Mouse (Mus musculus) limb, embryonic 14.5 days (tissue): ENCODE measurements around the gene Dnpep. TPM values are rescaled to one million over a fixed set of nuclear protein-coding genes. Genes with fewer than 3 reads are reported as not detected.

ENCODE experiments used
- ATAC-seq: fragments of 200-750 bp; cut with Nextera tagmentation; 2 replicates; pipeline ENCODE4 v1.8.0; 2017; ENCODE audit warnings: low read depth, moderate number of reproducible peaks, moderate TSS enrichment; ENCODE audit not compliant: low FRiP score
- DNase-seq: peaks from one replicate; pipeline ENCODE4 v3.0.0-alpha.2; 2015; ENCODE audit warnings: low spot score
- H3K27ac ChIP-seq: fragments of 300-500 bp; sonication (generic); replicated peaks from 2 replicates; pipeline ENCODE4 v1.5.1; 2014; ENCODE audit warnings: low read depth, mild to moderate bottlenecking, low read length, moderate library complexity, mixed read lengths
- H3K27me3 ChIP-seq: fragments of 300-500 bp; sonication (generic); 2 replicates; pipeline ENCODE4 v1.6.1; 2014; ENCODE audit warnings: low read length, mixed read lengths; ENCODE audit not compliant: control insufficient read depth, insufficient read depth
- H3K36me3 ChIP-seq: fragments of 300-500 bp; sonication (generic); 2 replicates; pipeline ENCODE4 v1.6.1; 2014; ENCODE audit warnings: mild to moderate bottlenecking, low read length, moderate library complexity, mixed read lengths; ENCODE audit not compliant: control insufficient read depth, insufficient read depth
- H3K4me1 ChIP-seq: fragments of 300-500 bp; sonication (generic); 2 replicates; pipeline ENCODE4 v1.6.1; 2014; ENCODE audit warnings: antibody characterized with exemption, low read length, mixed read lengths; ENCODE audit not compliant: control insufficient read depth, insufficient read depth
- H3K4me2 ChIP-seq: fragments of 300-500 bp; sonication (generic); replicated peaks from 2 replicates; pipeline ENCODE4 v1.6.1; 2014; ENCODE audit warnings: low read depth, mild to moderate bottlenecking, low read length, moderate library complexity; ENCODE audit not compliant: severe bottlenecking
- H3K4me3 ChIP-seq: fragments of 300-500 bp; sonication (generic); replicated peaks from 2 replicates; pipeline ENCODE4 v1.5.1; 2014; ENCODE audit warnings: low read length
- H3K9ac ChIP-seq: fragments of 300-500 bp; sonication (generic); 2 replicates; pipeline ENCODE4 v1.6.1; 2014; ENCODE audit warnings: mild to moderate bottlenecking, low read depth, low read length, moderate library complexity; ENCODE audit not compliant: severe bottlenecking
- H3K9me3 ChIP-seq: fragments of 300-500 bp; sonication (generic); 2 replicates; pipeline ENCODE4 v1.6.1; 2016; ENCODE audit warnings: low read length; ENCODE audit not compliant: control insufficient read depth
- POLR2A ChIP-seq: fragments of 200-500 bp; IDR thresholded peaks from 2 replicates; pipeline ENCODE4 v1.8.0; 2012; ENCODE audit warnings: inconsistent platforms, mild to moderate bottlenecking, moderate library complexity, borderline replicate concordance; ENCODE audit not compliant: insufficient read depth, insufficient read length; ENCODE audit errors: extremely low read depth
- WGBS: fragments of 180-500 bp; shearing (Covaris S2); extraction: QIAGEN DNeasy Blood & Tissue Kit; methylation state at CpG from one replicate; pipeline ENCODE4 v1.1.7; 2014; 5-methylcytosine and 5-hydroxymethylcytosine counted together
- polyA plus RNA-seq, 2 experiments: library from polyadenylated mRNA; depleted of rRNA in 1 of 2; stranded (reverse) in 1 of 2; unstranded in 1 of 2; fragments of >200 nt; fragmentation: Nextera tagmentation in 1 of 2; extraction: Ambion mirVana in 1 of 2; gene quantifications; 2 replicates each; pipeline versions ENCODE4 v1.2.1 to v1.2.3; 2012 to 2014

Gene Dnpep
- polyA plus RNA-seq, 2 experiments = 112 to 126 TPM

DNA sequence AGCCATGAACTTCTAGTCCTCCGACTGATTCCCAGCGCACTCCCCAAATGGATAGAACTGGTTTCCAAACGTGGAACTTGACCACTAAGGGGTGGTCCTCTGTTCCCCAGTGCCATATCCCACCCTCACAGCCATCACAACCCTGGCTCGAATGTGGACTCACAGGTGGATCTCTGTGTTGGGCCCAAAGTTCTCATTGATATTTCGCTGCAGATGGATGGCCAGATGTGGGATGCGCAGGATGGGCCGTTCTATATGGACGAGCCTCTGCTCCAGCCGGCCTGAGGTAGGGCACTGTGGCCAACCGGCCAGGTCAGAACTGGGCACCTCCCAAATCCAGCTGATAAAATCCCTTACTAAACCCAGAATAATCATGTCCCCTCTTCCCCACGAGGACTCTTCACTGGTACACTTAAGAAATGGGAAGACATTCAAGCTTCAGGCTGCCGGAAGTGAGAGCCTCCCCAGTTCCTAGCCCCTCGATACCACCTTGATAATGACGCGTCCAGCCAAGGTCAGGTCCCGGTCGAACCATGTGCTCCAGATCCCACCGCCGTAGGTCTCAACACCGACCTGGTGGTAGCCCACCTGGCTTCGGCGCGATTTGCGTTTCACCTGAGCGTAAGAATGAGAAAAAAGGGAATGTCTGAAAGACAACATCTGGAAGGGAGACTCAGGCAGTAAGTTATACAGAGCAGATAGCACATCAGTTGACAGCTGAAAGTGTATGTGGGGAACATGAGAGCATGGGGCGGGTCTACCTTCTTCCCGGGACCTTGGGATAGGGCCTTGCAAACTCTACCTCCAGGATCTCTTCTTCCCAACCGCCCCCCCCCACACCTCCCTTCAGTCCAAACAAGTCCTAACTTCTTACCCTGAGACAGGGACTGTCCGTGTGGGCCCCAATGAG is 2.1 kb downstream of the Dnpep start:
- no peaks in the 10 kb centered on the region for H3K27me3 ChIP-seq
- H3K4me3 ChIP-seq = peak overlapping the region; percentile 76
- no peak for ATAC-seq
- H3K27ac ChIP-seq = no peak overlapping the region
- no peak for TF ChIP-seq POLR2A
- 84% methylated on average over 29 of the region's 29 CpGs for WGBS
- peaks cover 37% of the 10 kb centered on the region for H3K36me3 ChIP-seq
- no peaks in the 10 kb centered on the region for H3K9me3 ChIP-seq
- no peak for DNase-seq
- H3K4me1 ChIP-seq = peaks cover 7% of the 10 kb centered on the region
- H3K9ac ChIP-seq = peak overlapping the region; percentile 64
- H3K4me2 ChIP-seq = peak overlapping the region; percentile 53

DNA sequence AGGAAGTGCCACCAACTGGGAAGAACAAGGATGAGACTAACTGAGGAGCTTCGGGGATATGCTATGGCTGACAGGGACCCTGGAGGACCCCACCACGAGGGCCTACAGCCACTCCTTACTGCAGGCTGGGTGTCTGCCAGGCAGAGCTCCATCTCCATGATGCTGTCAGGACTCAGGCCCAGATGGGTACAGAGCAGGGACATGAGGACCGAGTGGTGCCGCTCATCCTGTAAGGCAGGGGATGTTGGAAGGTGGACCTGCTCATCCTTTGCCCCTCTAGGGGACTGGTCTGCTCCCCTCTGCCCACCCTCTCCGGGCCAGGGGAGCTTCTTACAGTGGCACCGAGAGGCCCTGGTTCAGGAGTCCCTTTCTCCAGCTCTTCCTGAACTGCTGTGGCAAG is 2.8 kb downstream of the Dnpep start:
- Histone ChIP-seq H3K4me3 (no peak overlapping the region), H3K9ac (no peak overlapping the region), H3K27ac (no peak overlapping the region), H3K36me3 (peaks cover 40% of the 10 kb centered on the region), H3K27me3 (no peaks in the 10 kb centered on the region), H3K4me2 (no peak overlapping the region), H3K4me1 (peaks cover 7% of the 10 kb centered on the region), H3K9me3 (no peaks in the 10 kb centered on the region)
- no peak for DNase-seq
- 93% methylated on average over 6 of the region's 6 CpGs for WGBS
- TF ChIP-seq POLR2A = no peak
- no peak for ATAC-seq

DNA sequence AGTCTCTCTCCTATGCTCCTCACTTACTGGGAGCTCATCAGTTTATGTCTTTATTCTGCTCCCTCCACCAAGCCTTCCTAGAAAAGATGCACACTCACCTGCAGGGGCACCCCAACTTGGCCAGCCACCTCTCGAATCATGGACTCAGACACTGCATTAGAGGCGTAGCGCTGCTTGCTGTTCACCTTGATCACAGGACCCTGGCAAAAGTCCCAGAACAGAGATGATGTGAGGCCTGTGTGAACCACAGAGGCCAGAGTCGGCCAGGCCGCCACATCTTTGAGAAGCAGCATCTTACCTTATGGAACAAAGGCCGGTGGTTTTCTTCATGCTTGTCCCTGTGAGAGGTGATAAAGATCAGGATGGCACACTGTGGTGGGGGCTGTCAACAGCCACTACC is 6.1 kb downstream of the Dnpep start:
- Histone ChIP-seq H3K4me2 (no peak overlapping the region), H3K9me3 (no peaks in the 10 kb centered on the region), H3K36me3 (peaks cover 62% of the 10 kb centered on the region), H3K4me3 (no peak overlapping the region), H3K27me3 (no peaks in the 10 kb centered on the region), H3K9ac (no peak overlapping the region), H3K4me1 (peaks cover 7% of the 10 kb centered on the region), H3K27ac (no peak overlapping the region)
- DNase-seq (no peak), ATAC-seq (no peak)
- no peak for TF ChIP-seq POLR2A
- WGBS = 94% methylated on average over 6 of the region's 6 CpGs

DNA sequence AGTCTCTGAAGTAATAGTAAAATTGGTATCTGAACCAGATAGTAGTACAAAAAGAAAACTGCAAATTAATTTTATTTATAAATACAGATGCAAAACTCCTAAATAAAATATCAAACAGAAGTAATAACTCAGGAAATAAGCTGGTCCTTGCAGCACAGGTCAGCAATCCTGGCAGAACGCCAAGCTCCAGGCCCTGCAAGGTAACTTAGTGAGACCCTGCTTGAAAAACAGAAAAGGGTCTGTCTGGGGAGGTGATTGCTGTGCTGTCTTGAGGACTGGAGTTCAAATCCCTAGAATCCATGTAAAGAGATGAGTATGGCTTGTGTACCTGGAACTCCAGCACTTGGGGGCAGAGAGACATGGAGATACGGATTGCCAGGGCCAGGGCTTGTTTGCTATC is 13.1 kb downstream of the Dnpep start:
- DNase-seq (no peak), ATAC-seq (no peak)
- H3K27ac ChIP-seq = no peak overlapping the region
- H3K4me2 ChIP-seq = no peak overlapping the region
- WGBS = 75% methylated on average over 2 of the region's 2 CpGs
- H3K9me3 ChIP-seq = no peaks in the 10 kb centered on the region
- H3K36me3 ChIP-seq = peaks cover 23% of the 10 kb centered on the region
- no peak for TF ChIP-seq POLR2A
- H3K9ac ChIP-seq = no peak overlapping the region
- no peaks in the 10 kb centered on the region for H3K4me1 ChIP-seq
- H3K27me3 ChIP-seq = no peaks in the 10 kb centered on the region
- no peak overlapping the region for H3K4me3 ChIP-seq

DNA sequence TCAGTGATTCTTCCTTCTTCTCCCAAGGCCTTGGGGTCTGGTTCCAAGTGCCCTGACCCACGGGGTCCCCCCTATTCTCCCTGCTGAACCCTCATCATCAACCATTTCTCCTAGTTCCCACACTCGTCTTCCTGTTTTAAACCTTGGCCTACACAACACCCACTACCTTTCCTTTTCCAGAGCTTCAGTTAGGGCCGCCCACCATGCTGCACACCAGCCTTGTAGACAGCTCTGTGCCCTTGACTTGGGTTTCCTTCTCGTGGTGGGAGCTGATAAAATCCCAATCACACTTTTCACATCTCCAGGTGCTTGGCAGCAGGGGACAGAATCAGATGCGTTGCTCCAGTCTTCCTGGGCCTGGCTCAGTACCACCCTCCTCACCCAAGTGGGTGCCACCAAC is 23.5 kb downstream of the Dnpep start:
- 79% methylated on average over 5 of the region's 5 CpGs for WGBS
- TF ChIP-seq POLR2A = no peak

More for the DNA sequence above, 23.5 kb downstream of the Dnpep start:
- Histone ChIP-seq H3K36me3 (no peaks in the 10 kb centered on the region), H3K4me3 (no peak overlapping the region), H3K27ac (no peak overlapping the region), H3K9ac (no peak overlapping the region), H3K27me3 (no peaks in the 10 kb centered on the region), H3K9me3 (no peaks in the 10 kb centered on the region), H3K4me2 (no peak overlapping the region), H3K4me1 (0 out of 2 replicates have a peak, but pooled peaks cover 2% of the 10 kb centered on the region)
- ATAC-seq (no peak), DNase-seq (no peak)
